Mouse (Mus musculus) cortical plate, adult 2 months (tissue): Measurements from ENCODE around the gene Acad9. TPM values are rescaled to one million over a fixed set of nuclear protein-coding genes. Genes with fewer than 3 reads are reported as not detected.
A peak's percentile ranks its signal among the peaks of the same experiment; 100 is the strongest.

ENCODE experiments used
- H3K27ac ChIP-seq: fragments of 200-500 bp; 2 replicates; pipeline ENCODE4 v1.5.1; 2012; ENCODE audit warnings: low read length, control low read depth, inconsistent platforms; ENCODE audit not compliant: insufficient read depth
- H3K4me1 ChIP-seq: fragments of 200-500 bp; 2 replicates; pipeline ENCODE4 v1.6.1; 2011; ENCODE audit warnings: low read length; ENCODE audit not compliant: control insufficient read depth, insufficient read depth
- H3K4me3 ChIP-seq: fragments of 200-500 bp; 2 replicates; pipeline ENCODE4 v1.5.1; 2011; ENCODE audit warnings: mild to moderate bottlenecking, low read length, control low read depth; ENCODE audit not compliant: insufficient read depth
- CTCF ChIP-seq: fragments of 200-500 bp; IDR thresholded peaks from 2 replicates; pipeline ENCODE4 v1.5.1; 2011; ENCODE audit warnings: mild to moderate bottlenecking, control low read depth, low read length; ENCODE audit not compliant: insufficient read depth; ENCODE audit errors: extremely low read depth
- POLR2A ChIP-seq: fragments of 200-500 bp; IDR thresholded peaks from 2 replicates; pipeline ENCODE4 v1.6.1; 2011; ENCODE audit warnings: mild to moderate bottlenecking, low read length, control low read depth; ENCODE audit not compliant: insufficient read depth; ENCODE audit errors: extremely low read depth
- polyA plus RNA-seq: library from polyadenylated mRNA; depleted of rRNA; stranded (reverse); fragments of >200 nt; gene quantifications from 2 replicates; pipeline ENCODE4 v1.2.3, GENCODE M21; 2012; rRNA removed

Acad9 gene
- polyA plus RNA-seq, result 46.5 and 52.4 TPM in 2 replicates

DNA sequence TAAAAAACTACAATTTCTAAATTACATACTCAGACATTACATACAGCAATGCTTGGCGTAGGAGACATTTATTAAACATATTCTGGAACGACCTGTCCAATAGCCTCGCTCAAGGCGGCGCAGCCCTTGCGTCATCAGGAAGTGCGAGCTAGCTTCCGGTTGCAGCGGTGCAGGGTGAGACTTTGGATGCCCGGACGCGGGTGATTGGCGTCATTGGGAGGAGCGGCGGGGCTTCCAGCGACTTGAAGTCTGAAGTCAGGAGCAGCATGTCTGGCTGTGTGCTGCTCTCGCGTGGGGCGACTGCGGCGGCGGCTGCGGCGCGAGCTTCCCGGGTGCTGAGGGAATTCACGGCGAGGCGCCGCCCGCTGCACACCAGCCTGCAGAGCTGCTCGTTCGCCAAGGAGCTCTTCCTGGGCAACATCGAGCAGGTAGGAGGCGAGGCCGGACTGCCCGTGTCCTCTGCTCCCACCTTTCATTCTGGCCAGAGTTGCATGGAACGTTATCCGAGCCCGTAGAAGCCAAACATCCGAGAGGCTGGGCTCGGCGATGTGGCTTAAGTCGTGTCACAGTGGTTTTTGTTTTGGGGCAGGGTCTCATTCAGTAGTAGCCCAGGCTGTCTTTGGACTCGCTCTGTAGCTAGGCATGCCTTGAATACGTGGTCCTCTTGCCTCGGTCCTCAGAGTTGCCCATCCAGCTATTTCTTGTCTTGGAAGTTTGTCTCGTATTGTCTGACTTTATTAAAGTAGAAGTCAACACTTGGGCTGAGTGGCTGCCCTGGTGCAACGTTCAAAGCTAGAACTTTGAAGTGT is at the start of gene Acad9:
Acad9 (plus strand) TSS at position 137 of the 809 bp plus-strand sequence.
- peak within 1 kb of the TSS; percentile 86 for H3K4me3 ChIP-seq
- TF ChIP-seq POLR2A, result peak; percentile 77
- TF ChIP-seq CTCF, result no peak
- H3K27ac ChIP-seq, result no peak within 1 kb of the TSS
- H3K4me1 ChIP-seq, result peaks cover 6% of the 10 kb centered on the region; the same call in 1 of the 2 replicates

GRCm38 (mm10) chr3:36025732-36026131 is 40.0 kb upstream of the Acad9 start:
- Histone ChIP-seq H3K4me3 (no peak overlapping the region), H3K27ac (no peak overlapping the region), H3K4me1 (no peaks in the 10 kb centered on the region)
- TF ChIP-seq CTCF (no peak), POLR2A (no peak)

DNA sequence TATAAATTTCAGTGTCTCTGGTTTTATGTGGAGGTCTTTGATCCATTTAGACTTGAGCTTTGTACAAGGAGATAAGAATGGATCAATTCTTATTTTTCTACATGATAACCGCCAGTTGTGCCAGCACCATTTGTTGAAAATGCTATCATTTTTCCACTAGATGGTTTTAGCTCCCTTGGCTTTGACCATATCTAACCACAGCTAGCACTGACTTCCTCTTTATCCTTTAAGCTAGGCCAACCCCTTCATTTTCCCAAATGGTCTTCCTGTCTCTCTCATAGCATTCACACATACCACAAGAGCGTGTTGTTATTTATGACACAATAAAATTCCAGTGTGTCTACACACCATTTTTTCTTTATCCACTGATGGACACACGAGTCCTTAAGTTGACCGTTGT is 35.8 kb upstream of the Acad9 start:
- TF ChIP-seq CTCF, result no peak
- TF ChIP-seq POLR2A, result no peak
- no peak overlapping the region for H3K4me3 ChIP-seq
- H3K27ac ChIP-seq, result no peak overlapping the region
- no peaks in the 10 kb centered on the region for H3K4me1 ChIP-seq

GRCm38 (mm10) chr3:36031740-36032510 is 33.9 kb upstream of the Acad9 start:
- Histone ChIP-seq H3K4me3 (no peak overlapping the region), H3K4me1 (no peaks in the 10 kb centered on the region), H3K27ac (no peak overlapping the region)
- TF ChIP-seq POLR2A, result no peak
- no peak for TF ChIP-seq CTCF

DNA sequence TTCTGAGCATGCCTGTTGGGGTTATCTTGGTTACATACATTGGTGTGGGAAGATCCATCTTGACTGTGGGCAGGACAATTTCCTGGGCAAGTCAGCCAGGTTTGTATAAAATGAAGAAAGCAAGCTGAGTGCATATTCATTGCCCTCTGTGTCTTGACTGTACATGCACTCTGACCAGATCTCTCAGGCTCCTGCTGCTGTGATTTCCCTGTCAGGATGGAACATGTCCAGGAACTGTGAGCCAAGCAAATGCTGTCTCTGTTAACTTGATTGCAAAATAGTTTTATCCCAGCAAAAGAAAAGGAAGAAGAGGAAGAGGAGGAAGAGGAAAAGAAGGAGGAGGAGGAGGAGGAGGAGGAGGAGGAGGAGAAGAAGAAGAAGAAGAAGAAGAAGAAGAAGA is 21.3 kb upstream of the Acad9 start:
- Histone ChIP-seq H3K4me1 (no peaks in the 10 kb centered on the region), H3K27ac (no peak overlapping the region), H3K4me3 (no peak overlapping the region)
- no peak for TF ChIP-seq POLR2A
- no peak for TF ChIP-seq CTCF

DNA sequence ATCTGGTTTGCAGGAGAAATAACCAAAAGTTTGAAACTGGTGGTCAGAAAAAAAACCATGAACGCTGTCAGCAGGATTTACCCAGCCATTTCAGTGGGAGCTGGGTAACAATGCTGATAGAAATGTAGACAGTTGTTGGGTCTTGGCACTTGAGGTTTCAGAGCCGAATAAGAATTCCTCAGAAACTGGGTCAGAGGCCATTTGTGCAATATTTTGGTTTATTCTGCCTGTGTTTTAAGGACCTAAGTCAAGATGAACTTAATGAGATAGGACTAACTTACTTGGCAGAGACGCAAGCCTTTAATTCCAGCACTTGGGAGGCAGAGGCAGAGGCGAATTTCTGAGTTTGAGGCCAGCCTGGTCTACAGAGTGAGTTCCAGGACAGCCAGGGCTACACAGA is 20.7 kb upstream of the Acad9 start:
- no peaks in the 10 kb centered on the region for H3K4me1 ChIP-seq
- no peak overlapping the region for H3K27ac ChIP-seq
- no peak overlapping the region for H3K4me3 ChIP-seq
- no peak for TF ChIP-seq POLR2A
- no peak for TF ChIP-seq CTCF

DNA sequence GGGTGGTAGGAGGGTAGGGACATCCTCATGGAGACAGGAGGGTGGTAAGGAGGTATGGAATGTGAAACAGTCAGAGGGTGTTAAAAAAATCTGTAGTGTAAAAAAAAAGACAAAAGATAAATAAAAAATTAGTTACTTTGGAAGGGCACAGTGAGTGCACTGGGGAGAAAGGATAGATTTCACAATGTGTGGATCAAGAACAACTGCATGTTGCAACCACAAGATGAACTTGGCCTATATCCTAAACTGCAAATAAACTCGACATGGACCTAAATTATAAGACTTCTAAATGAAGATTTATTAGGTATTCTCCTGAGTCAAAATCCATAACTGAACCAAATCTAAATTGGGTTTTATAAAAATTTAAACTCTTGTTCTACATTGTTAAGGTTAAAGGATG is 16.7 kb upstream of the Acad9 start:
- H3K4me1 ChIP-seq, result no peaks in the 10 kb centered on the region
- H3K27ac ChIP-seq, result no peak overlapping the region
- no peak for TF ChIP-seq CTCF
- no peak for TF ChIP-seq POLR2A
- H3K4me3 ChIP-seq, result no peak overlapping the region

GRCm38 (mm10) chr3:36053447-36053846 is 12.3 kb upstream of the Acad9 start, which contains the start of gene Ccdc144b:
Gene Ccdc144b, minus strand, starts transcription at chr3:36053547.
- Histone ChIP-seq H3K4me3 (no peak within 1 kb of the TSS), H3K4me1 (no peaks in the 10 kb centered on the region), H3K27ac (no peak within 1 kb of the TSS)
- TF ChIP-seq POLR2A (no peak), CTCF (no peak)

GRCm38 (mm10) chr3:36060096-36060850 is 5.5 kb upstream of the Acad9 start:
- no peak overlapping the region for H3K27ac ChIP-seq
- no peak overlapping the region for H3K4me3 ChIP-seq
- no peaks in the 10 kb centered on the region for H3K4me1 ChIP-seq
- TF ChIP-seq CTCF (peak; percentile 61), POLR2A (no peak)

DNA sequence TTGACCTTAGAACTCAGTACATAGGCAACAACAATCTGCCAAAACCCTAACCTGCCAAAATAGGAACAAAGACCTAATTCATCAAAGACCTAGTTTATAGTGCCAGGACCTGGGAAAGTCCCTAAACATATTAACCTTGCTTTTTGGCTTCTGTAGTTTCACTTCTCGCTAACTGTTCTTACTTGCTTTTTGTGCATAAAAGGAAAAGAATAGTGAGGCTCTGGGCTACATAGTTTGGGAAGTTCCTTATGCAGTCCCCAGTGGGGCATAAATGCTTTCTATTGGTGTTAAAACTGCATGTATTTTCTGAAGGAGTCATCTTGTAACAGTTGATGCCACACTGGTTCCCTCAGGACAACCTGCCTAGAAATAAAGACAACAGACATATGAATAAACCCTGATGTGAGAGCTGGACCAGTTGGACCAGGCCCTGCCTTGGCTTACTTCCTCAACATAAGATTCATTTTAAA is 1.2 kb upstream of the Acad9 start:
- Histone ChIP-seq H3K4me3 (no peak overlapping the region), H3K4me1 (peaks cover 6% of the 10 kb centered on the region; the same call in 1 of the 2 replicates), H3K27ac (no peak overlapping the region)
- TF ChIP-seq POLR2A (no peak), CTCF (no peak)
